Mouse (Mus musculus): ENCODE measurements around the gene Isg15.

Isg15 gene

GRCm38 (mm10) chr4:156203413-156204131, 3.0 kb upstream of the Isg15 start:
- DNase-seq (ENCODE audit: low read depth in 2 of 2, low spot score in 2 of 2): peak in 1 of 2 experiments; percentile 21

GRCm38 (mm10) chr4:156203001-156203412, 2.4 kb upstream of the Isg15 start, which contains the start of gene AW011738:
Gene AW011738, plus strand, starts transcription at chr4:156203304.
- DNase-seq (ENCODE audit: low read depth in 2 of 2, low spot score in 2 of 2): peak; percentile 26 to 36

GRCm38 (mm10) chr4:156202462-156202893, 1.9 kb upstream of the Isg15 start:
- no peak for DNase-seq (ENCODE audit: low read depth in 2 of 2, low spot score in 2 of 2)

GRCm38 (mm10) chr4:156197829-156198205, 2.8 kb downstream of the Isg15 start:
- DNase-seq (ENCODE audit: low read depth in 2 of 2, low spot score in 2 of 2): peak; percentile 25 to 30

- peak; percentile 37 to 38 for DNase-seq (ENCODE audit: low read depth in 2 of 2, low spot score in 2 of 2)
Measured at GRCm38 (mm10) chr4:156197131-156197828, 3.3 kb downstream of the Isg15 start, which contains the start of gene Agrn. Gene Agrn, minus strand, starts transcription at chr4:156197488.

GRCm38 (mm10) chr4:156195927-156196870, 4.4 kb downstream of the Isg15 start:
- peak in 1 of 2 experiments; percentile 18 for DNase-seq (ENCODE audit: low read depth in 2 of 2, low spot score in 2 of 2)

- no peak for DNase-seq (ENCODE audit: low read depth in 2 of 2, low spot score in 2 of 2)
Measured at GRCm38 (mm10) chr4:156194346-156194745, 6.3 kb downstream of the Isg15 start.

GRCm38 (mm10) chr4:156193906-156194305, 6.7 kb downstream of the Isg15 start:
- DNase-seq (ENCODE audit: low read depth in 2 of 2, low spot score in 2 of 2): no peak

- DNase-seq (ENCODE audit: low read depth in 2 of 2, low spot score in 2 of 2): no peak
Measured at GRCm38 (mm10) chr4:156193200-156193590, 7.4 kb downstream of the Isg15 start.

- DNase-seq (ENCODE audit: low read depth in 2 of 2, low spot score in 2 of 2): no peak
Measured at GRCm38 (mm10) chr4:156192421-156193199, 8.0 kb downstream of the Isg15 start.

GRCm38 (mm10) chr4:156188811-156189323, 11.8 kb downstream of the Isg15 start:
- DNase-seq (ENCODE audit: low read depth in 2 of 2, low spot score in 2 of 2): no peak

- DNase-seq (ENCODE audit: low read depth in 2 of 2, low spot score in 2 of 2): no peak
Measured at GRCm38 (mm10) chr4:156188162-156188810, 12.3 kb downstream of the Isg15 start.

GRCm38 (mm10) chr4:156185950-156186850, 14.4 kb downstream of the Isg15 start:
- no peak for DNase-seq (ENCODE audit: low read depth in 2 of 2, low spot score in 2 of 2)

- DNase-seq (ENCODE audit: low read depth in 2 of 2, low spot score in 2 of 2): no peak
Measured at GRCm38 (mm10) chr4:156185456-156185949, 15.1 kb downstream of the Isg15 start.

GRCm38 (mm10) chr4:156184291-156184954, 16.2 kb downstream of the Isg15 start:
- DNase-seq (ENCODE audit: low read depth in 2 of 2, low spot score in 2 of 2): no peak

- DNase-seq (ENCODE audit: low read depth in 2 of 2, low spot score in 2 of 2): no peak
Measured at GRCm38 (mm10) chr4:156183747-156184146, 16.9 kb downstream of the Isg15 start.

- no peak for DNase-seq (ENCODE audit: low read depth in 2 of 2, low spot score in 2 of 2)
Measured at GRCm38 (mm10) chr4:156177630-156178029, 23.0 kb downstream of the Isg15 start.

- no peak for DNase-seq (ENCODE audit: low read depth in 2 of 2, low spot score in 2 of 2)
Measured at GRCm38 (mm10) chr4:156171828-156172227, 28.8 kb downstream of the Isg15 start.

All from CD8-positive naive resting alpha-beta T cell, adult 2 months (primary cell).